Mouse (Mus musculus) common myeloid progenitor, adult 5-6 weeks (primary cell): Measurements from ENCODE around the gene Pknox2. TPM values are rescaled to one million over a fixed set of nuclear protein-coding genes. Genes with fewer than 3 reads are reported as not detected.

Source experiments
- ATAC-seq: replicated peaks from 2 replicates; pipeline ENCODE4 v1.8.0; 2016; ENCODE audit warnings: low read depth, mild to moderate bottlenecking, moderate TSS enrichment, inconsistent platforms; ENCODE audit not compliant: poor library complexity, severe bottlenecking
- total RNA-seq: library from RNA; stranded (forward); fragments of 200-1000, 187-1606 nt; gene quantifications from 2 replicates; pipeline ENCODE4 v1.2.3, GENCODE M21; 2017

The Pknox2 gene
- total RNA-seq, 1 experiment from 2014 or later = not detected

- ATAC-seq = no peak
Observed at GRCm38 (mm10) chr9:37104249-37104648, 43.0 kb downstream of the Pknox2 start.

GRCm38 (mm10) chr9:37103778-37104177 lies 43.4 kb downstream of the Pknox2 start:
- ATAC-seq = no peak

GRCm38 (mm10) chr9:37101059-37101940 lies 45.9 kb downstream of the Pknox2 start:
- ATAC-seq = no peak

- ATAC-seq = no peak
Observed at GRCm38 (mm10) chr9:37099595-37099994, 47.6 kb downstream of the Pknox2 start.

- no peak for ATAC-seq
Observed at GRCm38 (mm10) chr9:37098600-37098999, 48.6 kb downstream of the Pknox2 start.

- ATAC-seq = no peak
Observed at GRCm38 (mm10) chr9:37094230-37094990, 52.8 kb downstream of the Pknox2 start.

GRCm38 (mm10) chr9:37093086-37093485 lies 54.1 kb downstream of the Pknox2 start:
- ATAC-seq = no peak

- no peak for ATAC-seq
Observed at GRCm38 (mm10) chr9:37089894-37090652, 57.1 kb downstream of the Pknox2 start.

GRCm38 (mm10) chr9:37085370-37085769 lies 61.8 kb downstream of the Pknox2 start:
- ATAC-seq = no peak

GRCm38 (mm10) chr9:37082246-37082645 lies 65.0 kb downstream of the Pknox2 start:
- no peak for ATAC-seq

GRCm38 (mm10) chr9:37080309-37080708 lies 66.9 kb downstream of the Pknox2 start:
- no peak for ATAC-seq

GRCm38 (mm10) chr9:37077063-37077418 lies 70.2 kb downstream of the Pknox2 start:
- no peak for ATAC-seq

GRCm38 (mm10) chr9:37076386-37077062 lies 70.7 kb downstream of the Pknox2 start:
- ATAC-seq = no peak

- no peak for ATAC-seq
Observed at GRCm38 (mm10) chr9:37075903-37076302, 71.3 kb downstream of the Pknox2 start.

- ATAC-seq = no peak
Observed at GRCm38 (mm10) chr9:37069391-37070312, 77.6 kb downstream of the Pknox2 start.

GRCm38 (mm10) chr9:37067473-37067830 lies 79.8 kb downstream of the Pknox2 start:
- ATAC-seq = no peak

- no peak for ATAC-seq
Observed at GRCm38 (mm10) chr9:37066732-37067472, 80.3 kb downstream of the Pknox2 start.

GRCm38 (mm10) chr9:37061627-37062026 lies 85.6 kb downstream of the Pknox2 start:
- no peak for ATAC-seq
